Mouse (Mus musculus) small intestine, adult 2 months (tissue): ENCODE measurements around the gene Rapgef4. TPM values are rescaled to one million over a fixed set of nuclear protein-coding genes. Genes with fewer than 3 reads are reported as not detected.

ENCODE experiments used
- H3K27ac ChIP-seq: fragments of 200-500 bp; 2 replicates; pipeline ENCODE4 v1.5.1; 2012; ENCODE audit warnings: low read depth, low read length, control low read depth, inconsistent platforms; ENCODE audit not compliant: insufficient read depth
- H3K27me3 ChIP-seq: fragments of 200-500 bp; 2 replicates; pipeline ENCODE4 v1.6.1; 2012; ENCODE audit warnings: mild to moderate bottlenecking, moderate library complexity, low read length, inconsistent platforms; ENCODE audit not compliant: control insufficient read depth, insufficient read depth
- H3K36me3 ChIP-seq: fragments of 200-500 bp; 2 replicates; pipeline ENCODE4 v1.6.1; 2012; ENCODE audit warnings: mild to moderate bottlenecking, low read length, control low read depth, inconsistent platforms; ENCODE audit not compliant: control insufficient read depth, insufficient read depth
- H3K4me1 ChIP-seq: fragments of 200-500 bp; 2 replicates; pipeline ENCODE4 v1.6.1; 2012; ENCODE audit warnings: low read length, inconsistent platforms, mixed read lengths; ENCODE audit not compliant: control insufficient read depth, insufficient read depth, insufficient read length
- H3K4me3 ChIP-seq: fragments of 200-500 bp; 2 replicates; pipeline ENCODE4 v1.5.1; 2012; ENCODE audit warnings: low read depth, mild to moderate bottlenecking, control low read depth, inconsistent platforms, low read length, moderate library complexity
- CTCF ChIP-seq: fragments of 200-500 bp; IDR thresholded peaks from 2 replicates; pipeline ENCODE4 v1.5.1; 2012; ENCODE audit warnings: low read depth, mild to moderate bottlenecking, control low read depth, inconsistent platforms, low read length, moderate library complexity, mixed read lengths; ENCODE audit not compliant: insufficient replicate concordance, insufficient read length; ENCODE audit errors: extremely low read depth
- POLR2A ChIP-seq: fragments of 200-500 bp; IDR thresholded peaks from 2 replicates; pipeline ENCODE4 v1.6.1; 2012; ENCODE audit warnings: low read depth, mild to moderate bottlenecking, control low read depth, inconsistent platforms, low read length, moderate library complexity
- WGBS: fragments of 180-500 bp; shearing (Covaris S2); methylation state at CpG from one replicate; pipeline ENCODE4 v1.1.7; 2018; 5-methylcytosine and 5-hydroxymethylcytosine counted together
- polyA plus RNA-seq: library from polyadenylated mRNA; depleted of rRNA; stranded (reverse); fragments of >200 nt; gene quantifications from 2 replicates; pipeline ENCODE4 v1.2.3, GENCODE M21; 2012

Gene Rapgef4
- polyA plus RNA-seq, 1 experiment = 2.7 TPM

DNA sequence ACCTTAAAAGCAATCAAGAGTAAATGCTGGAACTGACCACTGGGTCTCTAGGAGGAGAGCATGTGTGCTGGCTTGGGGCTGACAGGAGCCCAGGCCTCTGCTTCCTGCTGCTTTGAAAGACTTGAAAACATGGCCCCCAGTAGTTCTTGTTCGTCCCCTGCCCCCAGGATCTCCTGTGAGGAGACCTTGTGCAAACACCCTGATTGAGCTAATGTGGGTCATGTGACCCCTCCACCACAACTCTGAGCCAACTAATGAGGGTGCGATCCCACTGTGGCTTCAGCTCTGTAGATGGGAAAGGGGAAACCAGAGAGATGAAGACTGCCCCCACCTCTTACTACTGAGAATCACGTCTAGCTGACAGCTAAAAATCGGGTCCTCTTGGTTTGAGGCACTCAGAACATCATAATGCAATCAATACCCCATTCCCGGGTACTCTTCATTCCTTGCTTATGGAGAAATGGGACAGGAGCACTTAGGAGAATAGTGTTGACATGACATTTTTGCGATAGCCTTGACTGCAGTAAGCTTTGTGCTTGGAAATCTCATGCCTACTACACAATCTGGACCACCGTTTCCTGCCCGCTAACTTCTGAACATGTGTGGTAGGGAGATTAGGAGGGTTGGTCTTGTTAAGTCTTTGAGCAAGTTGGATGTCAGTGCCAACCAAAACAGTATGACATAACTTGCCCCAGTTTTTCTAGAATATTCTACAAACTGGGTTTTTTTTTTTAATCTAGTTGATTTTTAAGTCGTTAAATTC lies 170.9 kb downstream of the Rapgef4 start:
- H3K4me3 ChIP-seq = no peak overlapping the region
- no peaks in the 10 kb centered on the region for H3K36me3 ChIP-seq
- H3K4me1 ChIP-seq = no peaks in the 10 kb centered on the region
- no peaks in the 10 kb centered on the region for H3K27me3 ChIP-seq
- TF ChIP-seq POLR2A (no peak), CTCF (no peak)
- WGBS = 80% methylated on average over 9 of the region's 9 CpGs
- no peak overlapping the region for H3K27ac ChIP-seq

DNA sequence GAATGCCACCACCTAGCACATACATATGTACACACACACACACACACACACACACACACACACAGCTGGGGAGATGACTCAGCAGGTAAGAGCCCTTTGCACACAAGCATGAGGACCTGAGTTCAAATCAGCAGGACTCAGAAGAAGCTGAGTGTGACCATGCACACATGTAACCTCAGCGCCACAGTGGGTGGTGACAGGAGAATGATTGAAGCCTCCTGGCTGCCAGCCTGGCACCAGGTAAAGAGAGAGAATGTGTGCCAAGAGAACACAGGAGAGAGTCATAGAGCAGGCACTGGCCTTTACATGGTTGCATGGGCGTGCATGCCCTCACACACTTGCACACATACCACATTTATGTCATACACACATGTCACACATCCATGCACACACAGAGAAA lies 171.7 kb downstream of the Rapgef4 start:
- no peak overlapping the region for H3K4me3 ChIP-seq
- H3K27me3 ChIP-seq = no peaks in the 10 kb centered on the region
- no peak overlapping the region for H3K27ac ChIP-seq
- no peaks in the 10 kb centered on the region for H3K36me3 ChIP-seq
- 81% methylated on average over 2 of the region's 2 CpGs for WGBS
- TF ChIP-seq POLR2A (no peak), CTCF (no peak)
- H3K4me1 ChIP-seq = no peaks in the 10 kb centered on the region

DNA sequence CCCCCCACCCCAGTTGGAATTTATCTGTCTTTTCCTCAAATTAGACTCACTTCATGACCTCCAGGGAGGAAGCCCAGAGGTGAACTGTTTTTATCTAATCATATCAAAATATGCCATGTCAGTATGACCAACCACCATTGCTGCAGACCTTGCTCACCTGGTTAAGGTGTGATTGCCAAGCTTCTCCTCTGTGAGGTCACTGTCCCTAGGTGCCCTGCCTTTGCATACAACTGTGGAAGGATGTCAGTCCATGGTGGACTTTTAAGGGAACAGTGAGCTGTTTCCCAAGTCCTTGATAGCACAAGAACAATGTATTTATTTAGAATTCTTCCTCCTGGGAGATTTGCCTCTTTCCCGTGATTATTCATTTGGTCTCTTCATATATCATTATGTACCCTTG lies 172.8 kb downstream of the Rapgef4 start:
- Histone ChIP-seq H3K27ac (no peak overlapping the region), H3K27me3 (no peaks in the 10 kb centered on the region), H3K36me3 (no peaks in the 10 kb centered on the region), H3K4me3 (no peak overlapping the region), H3K4me1 (no peaks in the 10 kb centered on the region)
- 80% methylated on average over 1 of the region's 1 CpGs for WGBS
- TF ChIP-seq POLR2A (no peak), CTCF (no peak)

DNA sequence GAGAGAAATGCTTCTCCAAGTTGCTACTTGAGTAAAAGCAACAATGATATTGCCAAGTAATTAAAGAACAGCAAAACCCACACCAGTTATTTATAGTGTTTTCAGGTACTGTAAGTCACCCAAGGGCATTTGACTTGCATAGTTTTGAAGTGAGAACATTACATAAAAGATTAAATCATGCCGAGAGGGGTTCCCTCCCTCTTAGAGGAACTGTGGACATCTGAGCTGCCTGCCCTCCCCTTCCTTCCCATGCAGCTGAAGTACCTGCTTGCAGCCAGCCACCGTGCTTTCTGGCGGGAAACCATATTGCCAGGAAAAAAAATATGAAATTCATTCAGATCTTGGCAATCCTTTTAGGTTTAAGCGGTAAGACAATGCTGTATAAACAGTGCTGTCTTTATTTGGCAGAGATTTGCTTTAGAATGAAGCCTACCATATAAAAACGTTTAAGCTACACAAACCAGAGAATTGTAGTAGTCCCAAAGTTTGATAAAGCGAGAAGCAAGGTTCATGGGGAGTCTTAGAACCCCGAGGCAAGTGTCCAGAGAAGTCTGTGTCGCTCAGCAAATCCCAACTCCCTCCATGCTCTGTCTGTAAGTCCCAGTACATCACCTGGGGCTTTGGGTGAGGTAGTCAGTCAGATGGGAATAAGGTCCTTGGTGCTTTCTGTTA lies 174.2 kb downstream of the Rapgef4 start:
- Histone ChIP-seq H3K36me3 (no peaks in the 10 kb centered on the region), H3K4me3 (no peak overlapping the region), H3K27ac (no peak overlapping the region), H3K27me3 (no peaks in the 10 kb centered on the region), H3K4me1 (no peaks in the 10 kb centered on the region)
- 58% methylated on average over 8 of the region's 8 CpGs for WGBS
- TF ChIP-seq POLR2A (no peak), CTCF (no peak)

DNA sequence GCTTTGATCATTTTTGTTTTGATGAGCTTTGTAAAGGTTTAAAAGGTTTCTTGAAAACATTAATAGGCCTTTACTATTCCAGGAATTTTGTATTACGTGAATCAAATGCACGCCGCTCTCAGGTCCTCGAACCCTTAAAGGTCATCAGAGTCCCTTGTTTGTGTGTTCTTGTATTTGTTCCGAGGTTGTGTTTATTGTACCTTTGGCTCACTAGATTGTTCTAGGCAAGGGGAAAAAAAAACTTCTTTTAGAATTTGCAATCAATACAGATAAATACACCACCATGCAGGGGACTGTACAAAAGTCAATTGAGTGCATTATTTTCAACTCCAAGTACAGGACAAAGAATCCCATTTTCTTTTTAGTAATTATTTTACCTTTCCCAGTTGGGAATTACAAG lies 175.4 kb downstream of the Rapgef4 start:
- no peaks in the 10 kb centered on the region for H3K36me3 ChIP-seq
- no peak overlapping the region for H3K4me3 ChIP-seq
- no peaks in the 10 kb centered on the region for H3K27me3 ChIP-seq
- WGBS = 90% methylated on average over 5 of the region's 5 CpGs
- no peak overlapping the region for H3K27ac ChIP-seq
- no peaks in the 10 kb centered on the region for H3K4me1 ChIP-seq
- TF ChIP-seq POLR2A (no peak), CTCF (no peak)

- no peaks in the 10 kb centered on the region for H3K4me1 ChIP-seq
- no peak overlapping the region for H3K4me3 ChIP-seq
- H3K27ac ChIP-seq = no peak overlapping the region
- 21% methylated on average over 9 of the region's 9 CpGs for WGBS
- no peak for TF ChIP-seq POLR2A
- TF ChIP-seq CTCF = no peak
- H3K36me3 ChIP-seq = no peaks in the 10 kb centered on the region
- H3K27me3 ChIP-seq = no peaks in the 10 kb centered on the region
Measured at GRCm38 (mm10) chr2:72157561-72157960, 176.5 kb downstream of the Rapgef4 start.

DNA sequence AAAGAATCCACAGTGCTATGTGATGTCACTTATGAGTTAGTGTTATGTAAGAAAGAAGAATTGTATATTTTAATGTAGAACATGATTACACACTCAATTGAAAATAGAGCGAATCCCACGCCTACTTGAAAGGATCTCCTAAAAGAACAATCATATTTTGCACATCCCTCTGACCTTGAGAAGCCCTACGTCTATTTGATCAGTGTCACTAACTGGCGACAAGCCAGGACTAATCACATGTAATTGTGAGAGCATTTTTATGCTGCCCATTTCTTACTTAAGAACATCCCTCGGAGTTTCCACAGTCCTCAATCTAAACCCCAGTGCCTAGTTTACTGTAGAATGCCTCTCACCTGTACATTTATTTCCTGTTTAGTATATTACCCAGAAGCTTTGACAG lies 177.0 kb downstream of the Rapgef4 start:
- H3K4me1 ChIP-seq = no peaks in the 10 kb centered on the region
- no peak for TF ChIP-seq CTCF
- TF ChIP-seq POLR2A = no peak
- no peaks in the 10 kb centered on the region for H3K36me3 ChIP-seq
- H3K27ac ChIP-seq = no peak overlapping the region
- WGBS = 40% methylated on average over 5 of the region's 5 CpGs
- H3K4me3 ChIP-seq = no peak overlapping the region
- no peaks in the 10 kb centered on the region for H3K27me3 ChIP-seq
